Mouse (Mus musculus) heart, postnatal 10 days (tissue): ENCODE data around the gene Bhmt2. TPM values are rescaled to one million over a fixed set of nuclear protein-coding genes. Genes with fewer than 3 reads are reported as not detected.

Experiments
- DNase-seq, 2 experiments: peaks; one replicate each; pipeline ENCODE4 v3.0.0; 2021
- intact Hi-C: fragments of 180-260 bp; cut with DNase I; formaldehyde crosslinking; loops from one replicate; pipeline ENCODE4 v1.15.1; 2025
- total RNA-seq, 2 experiments: library from RNA; stranded (reverse); gene quantifications; 2 replicates each; pipeline ENCODE4 v1.2.3; 2021

The Bhmt2 gene
- total RNA-seq, 2 experiments from 2014 or later, result not detected

- intact Hi-C loops, result no loop called here
- DNase-seq, result no peak
Observed at GRCm38 (mm10) chr13:93648387-93649130, 25.5 kb downstream of the Bhmt2 start.

- intact Hi-C loops, result no loop called here
Observed at GRCm38 (mm10) chr13:93639636-93640035, 34.5 kb downstream of the Bhmt2 start.

GRCm38 (mm10) chr13:93637282-93638245 lies 36.5 kb downstream of the Bhmt2 start, which contains the start of gene Bhmt:
Gene Bhmt (minus strand): TSS chr13:93637961.
- DNase-seq, result no peak
- intact Hi-C loops, result no loop called here

More at GRCm38 (mm10) chr13:93639636-93640035, 34.5 kb downstream of the Bhmt2 start:
- no peak for DNase-seq

GRCm38 (mm10) chr13:93636561-93636960 lies 37.5 kb downstream of the Bhmt2 start:
- intact Hi-C loops, result no loop called here
- no peak for DNase-seq

- intact Hi-C loops, result no loop called here
- no peak for DNase-seq
Observed at GRCm38 (mm10) chr13:93632927-93633326, 41.2 kb downstream of the Bhmt2 start.

- no peak for DNase-seq
- intact Hi-C loops, result no loop called here
Observed at GRCm38 (mm10) chr13:93630941-93631705, 43.0 kb downstream of the Bhmt2 start.

GRCm38 (mm10) chr13:93628861-93629260 lies 45.2 kb downstream of the Bhmt2 start:
- no peak for DNase-seq
- intact Hi-C loops, result no loop called here

- peak; percentile 73 to 82 for DNase-seq
- intact Hi-C loops, result loop anchor here (2.0 to 5.0 kb wide), 4 partner anchors 104 to 627 kb away; no protein-coding TSS in a partner anchor
Observed at GRCm38 (mm10) chr13:93614361-93614948, 59.6 kb downstream of the Bhmt2 start.

GRCm38 (mm10) chr13:93613771-93614170 lies 60.3 kb downstream of the Bhmt2 start:
- DNase-seq, result no peak
- intact Hi-C loops, result loop anchor here (2.0 to 5.0 kb wide), 7 partner anchors 105 to 863 kb away; partner anchors contain the start of gene Jmy

- DNase-seq, result peak; percentile 87 to 91
- intact Hi-C loops, result loop anchor here (2.0 to 5.0 kb wide), 6 partner anchors 114 to 862 kb away; partner anchors contain the start of gene Jmy
Observed at GRCm38 (mm10) chr13:93612660-93613607, 61.2 kb downstream of the Bhmt2 start.

- DNase-seq, result no peak
- intact Hi-C loops, result no loop called here
Observed at GRCm38 (mm10) chr13:93608476-93608875, 65.6 kb downstream of the Bhmt2 start.

GRCm38 (mm10) chr13:93607701-93608100 lies 66.4 kb downstream of the Bhmt2 start:
- no peak for DNase-seq
- intact Hi-C loops, result no loop called here

GRCm38 (mm10) chr13:93606868-93607578 lies 67.1 kb downstream of the Bhmt2 start:
- intact Hi-C loops, result no loop called here
- DNase-seq, result no peak

Other genes starting within 250 kb of the Bhmt2 start
- 10 to 100 TPM; 41.9 to 43.9 TPM for gene Jmy, start 174.5 kb downstream of the Bhmt2 start, total RNA-seq
- not detected for gene Bhmt, start 36.3 kb downstream of the Bhmt2 start, total RNA-seq
- gene Dmgdh, start 131 bp upstream of the Bhmt2 start, total RNA-seq, result not detected
- gene Arsb, start 97.3 kb upstream of the Bhmt2 start, total RNA-seq, result 1 to 10 TPM; 9.5 to 9.6 TPM